Mouse (Mus musculus): ENCODE results near the gene Cdsn. TPM values are rescaled to one million over a fixed set of nuclear protein-coding genes. Genes with fewer than 3 reads are reported as not detected.

The Cdsn gene
- total RNA-seq, 2 experiments from 2014 or later, result 0.14 to 0.15 TPM

Other genes with a start within 250 kb of the Cdsn start
- gene H2-Q1, start 231.7 kb upstream of the Cdsn start, total RNA-seq (2021), result 1 to 10 TPM in 1 of 2 experiments, under 1 TPM in 1; 0.55 to 1.1 TPM
- 1 to 10 TPM in 1 of 2 experiments, under 1 TPM in 1; 0.89 to 1.2 TPM for gene H2-Q2, start 209.9 kb upstream of the Cdsn start, total RNA-seq (2021)
- 10 to 100 TPM in 1 of 2 experiments, 1 to 10 TPM in 1; 8.5 to 10.6 TPM for gene H2-Q4, start 172.5 kb upstream of the Cdsn start, total RNA-seq (2021)
- gene H2-Q6, start 127.3 kb upstream of the Cdsn start, total RNA-seq (2021), result under 1 TPM; 0.25 to 0.38 TPM
- gene H2-Q7, start 113.0 kb upstream of the Cdsn start, total RNA-seq (2021), result 1 to 10 TPM; 1.2 to 1.3 TPM
- gene H2-Q10, start 82.0 kb upstream of the Cdsn start, total RNA-seq (2021), result under 1 TPM; 0.27 to 0.34 TPM
- gene Pou5f1, start 46.1 kb upstream of the Cdsn start, total RNA-seq (2021), result not detected
- gene Tcf19, start 35.3 kb upstream of the Cdsn start, total RNA-seq (2021), result 10 to 100 TPM; 17.5 to 17.9 TPM
- gene Cchcr1, start 35.0 kb upstream of the Cdsn start, total RNA-seq (2021), result 1 to 10 TPM; 5.1 to 5.2 TPM
- gene Psors1c2, start 18.9 kb upstream of the Cdsn start, total RNA-seq (2021), result not detected
- not detected for gene 2300002M23Rik, start 15.3 kb downstream of the Cdsn start, total RNA-seq (2021)
- not detected for gene Sfta2, start 49.4 kb downstream of the Cdsn start, total RNA-seq (2021)
- gene Gm9573, start 74.5 kb downstream of the Cdsn start, total RNA-seq (2021), result not detected
- gene Mucl3, start 91.6 kb downstream of the Cdsn start, total RNA-seq (2021), result not detected
- 10 to 100 TPM; 25.2 to 34.0 TPM for gene Vars2, start 115.5 kb downstream of the Cdsn start, total RNA-seq (2021)
- gene Gtf2h4, start 121.6 kb downstream of the Cdsn start, total RNA-seq (2021), result 10 to 100 TPM; 15.5 to 18.7 TPM
- gene Ddr1, start 152.5 kb downstream of the Cdsn start, total RNA-seq (2021), result 10 to 100 TPM; 56.8 to 66.6 TPM

All from heart, postnatal 10 days (tissue).